Comparison of ENCODE assay signal across 8 mouse cellular contexts in genomic region chr17:69506070-69506469, GRCm38 (mm10).
A peak's percentile ranks its signal among the peaks of the same experiment; 100 is the strongest.
DNase-seq lines count a peak whose midpoint lies in the region; ATAC-seq and TF ChIP-seq lines count a peak whose summit lies in the region.

No protein-coding gene starts in this region.

- no peak for DNase-seq in heart, adult 2 months
- no peak for DNase-seq in heart, postnatal 25 days (ENCODE audit: low spot score)
- no peak for DNase-seq in liver, embryonic 14.5 days (ENCODE audit: low read depth in 3 of 3, low spot score in 3 of 3)
- DNase-seq in liver = no peak
- no peak for DNase-seq in Patski (ENCODE audit: low read depth, low spot score)
- no peak for DNase-seq in urinary bladder, postnatal 10 days (ENCODE audit: low spot score)

- H3K4me3 ChIP-seq in heart, adult 2 months = no peak overlapping the region
- no peak overlapping the region for H3K4me3 ChIP-seq in liver, embryonic 14.5 days (ENCODE audit: insufficient read depth in 1 of 2, low read depth in 2 of 2, low read length in 2 of 2)
- no peak overlapping the region for H3K4me3 ChIP-seq in midbrain, embryonic 15.5 days

- intact Hi-C loops in heart, adult 2 months (cut with DNase I) = no loop called here
- intact Hi-C loops in heart, postnatal 25 days (cut with DNase I) = no loop called here

- no peak overlapping the region for H3K9ac ChIP-seq in heart, adult 2 months (ENCODE audit: low read depth, low read length)
- no peak overlapping the region for H3K9ac ChIP-seq in liver, embryonic 14.5 days (replicated peaks)
- no peak overlapping the region for H3K9ac ChIP-seq in midbrain, embryonic 15.5 days

- H3K36me3 ChIP-seq in heart, adult 2 months (ENCODE audit: control insufficient read depth, insufficient read depth, low read length) = no peaks in the 10 kb centered on the region
- H3K36me3 ChIP-seq in liver, embryonic 14.5 days (replicated peaks; ENCODE audit: control insufficient read depth, insufficient read depth, low read depth) = no peaks in the 10 kb centered on the region
- H3K36me3 ChIP-seq in midbrain, embryonic 15.5 days (replicated peaks) = no peaks in the 10 kb centered on the region

- POLR2A ChIA-PET in Patski (lab: Charles Lee) = no interaction called here

- no peaks in the 10 kb centered on the region for H3K9me3 ChIP-seq in liver, embryonic 14.5 days (ENCODE audit: control insufficient read depth, low read length)
- no peaks in the 10 kb centered on the region for H3K9me3 ChIP-seq in midbrain, embryonic 15.5 days

- ATAC-seq in liver, embryonic 14.5 days (ENCODE audit: insufficient read depth) = no peak
- no peak for ATAC-seq in Patski
- peak; percentile 42 to 62; a peak in 1 of 4 replicates for ATAC-seq in hematopoietic stem cell, adult 5-6 weeks (replicated peaks in 1 of 2; ENCODE audit: insufficient read depth in 1 of 2, low FRiP score in 2 of 2, low TSS enrichment in 1 of 2, low read depth in 1 of 2, poor library complexity in 2 of 2, severe bottlenecking in 2 of 2)
- no peak for ATAC-seq in midbrain, embryonic 15.5 days (replicated peaks)

- no peak overlapping the region for H3K4me2 ChIP-seq in liver, embryonic 14.5 days (ENCODE audit: low read depth)
- no peak overlapping the region for H3K4me2 ChIP-seq in midbrain, embryonic 15.5 days

- peak; percentile 73 for TF ChIP-seq CTCF in heart, adult 2 months (IDR thresholded peaks at IDR 0.05)
- peak; percentile 20; the same call in 1 of the 2 replicates for TF ChIP-seq CTCF in liver, embryonic 14.5 days (IDR thresholded peaks at IDR 0.05; ENCODE audit: low read depth)
- peak; percentile 63 for TF ChIP-seq CTCF in Patski (IDR thresholded peaks at IDR 0.05)

- TF ChIP-seq POLR2A in heart, adult 2 months (IDR thresholded peaks at IDR 0.05; ENCODE audit: insufficient read depth, low read depth, low read length) = no peak

- no peak overlapping the region for H3K27ac ChIP-seq in heart, adult 2 months
- no peak overlapping the region for H3K27ac ChIP-seq in liver, embryonic 14.5 days
- no peak overlapping the region for H3K27ac ChIP-seq in midbrain, embryonic 15.5 days

- H3K27me3 ChIP-seq in heart, adult 2 months (ENCODE audit: control insufficient read depth, insufficient read depth, low read length) = no peaks in the 10 kb centered on the region
- no peaks in the 10 kb centered on the region for H3K27me3 ChIP-seq in liver, embryonic 14.5 days (ENCODE audit: control insufficient read depth, insufficient read depth, low read length)
- H3K27me3 ChIP-seq in Patski = no peaks in the 10 kb centered on the region
- H3K27me3 ChIP-seq in midbrain, embryonic 15.5 days (replicated peaks) = no peaks in the 10 kb centered on the region

- in situ Hi-C loops in Patski (cut with MboI; ENCODE audit: low pct_unique_long_range_greater_than_20kb) = no loop called here

- H3K79me2 ChIP-seq in heart, adult 2 months (replicated peaks; ENCODE audit: control insufficient read depth, insufficient read depth, low read length) = no peaks in the 10 kb centered on the region

- no peaks in the 10 kb centered on the region for H3K4me1 ChIP-seq in heart, adult 2 months (ENCODE audit: control insufficient read depth, insufficient read depth, low read length)
- H3K4me1 ChIP-seq in liver, embryonic 14.5 days (replicated peaks; ENCODE audit: control insufficient read depth in 2 of 2, insufficient read depth in 2 of 2, low read length in 1 of 2) = no peaks in the 10 kb centered on the region
- H3K4me1 ChIP-seq in midbrain, embryonic 15.5 days = no peaks in the 10 kb centered on the region

- TF ChIP-seq EP300 in heart, adult 2 months (IDR thresholded peaks at IDR 0.05; ENCODE audit: insufficient read depth, low read depth, low read length) = no peak
- no peak for TF ChIP-seq EP300 in liver, embryonic 14.5 days (IDR thresholded peaks at IDR 0.05; ENCODE audit: low read depth)

- CTCF ChIA-PET in Patski (lab: Charles Lee) = no interaction called here

- WGBS in heart, adult 2 months = 28% methylated on average over 3 of the region's 3 CpGs
- 34% methylated on average over 3 of the region's 3 CpGs for WGBS in liver, embryonic 14.5 days (ENCODE audit: insufficient replicate concordance)
- 42% methylated on average over 3 of the region's 3 CpGs for WGBS in midbrain, embryonic 15.5 days

Comparison
In these comparisons a context has a peak if more than half of its experiments do, and no peak if none do; other contexts are left out.
1. CTCF ChIP-seq: peak in every context shown above with its lines; median percentile 73 in heart, adult 2 months; 63 in Patski; 20 in liver, embryonic 14.5 days.
2. ATAC-seq: peak in hematopoietic stem cell, adult 5-6 weeks (2 of 2); none in liver, embryonic 14.5 days (single experiment), Patski (single experiment) and midbrain, embryonic 15.5 days (single experiment).